Mouse (Mus musculus): ENCODE measurements around the gene Gnai2. TPM values are rescaled to one million over a fixed set of nuclear protein-coding genes. Genes with fewer than 3 reads are reported as not detected.

Gnai2 gene
- polyA plus RNA-seq, 1 experiment, result 752 TPM

- 98% methylated on average over 4 of the region's 4 CpGs for WGBS
- Histone ChIP-seq H3K27me3 (ENCODE audit: control insufficient read depth, insufficient read depth, low read length) (no peaks in the 10 kb centered on the region), H3K27ac (ENCODE audit: insufficient read depth, low read length) (no peak overlapping the region), H3K4me1 (ENCODE audit: control insufficient read depth, insufficient read depth, insufficient read length) (peaks cover 3% of the 10 kb centered on the region; the same call in 1 of the 2 replicates), H3K36me3 (ENCODE audit: control insufficient read depth, insufficient read depth, low read length) (peaks cover 57% of the 10 kb centered on the region), H3K4me3 (ENCODE audit: extremely low read depth, insufficient read depth, insufficient read length) (no peak overlapping the region)
- no peak for DNase-seq (ENCODE audit: low read depth in 1 of 2, low spot score in 2 of 2)
- no peak for TF ChIP-seq POLR2A (IDR thresholded peaks at IDR 0.05; ENCODE audit: low read depth, low read length)
- no peak for TF ChIP-seq CTCF (IDR thresholded peaks at IDR 0.05; ENCODE audit: extremely low read depth, insufficient read depth, insufficient read length, insufficient replicate concordance)
Observed at GRCm38 (mm10) chr9:107615035-107615434, 20.1 kb downstream of the Gnai2 start.

GRCm38 (mm10) chr9:107612945-107613569, 22.1 kb downstream of the Gnai2 start:
- peak overlapping the region; percentile 40 for H3K4me3 ChIP-seq (ENCODE audit: extremely low read depth, insufficient read depth, insufficient read length)
- WGBS, result 11% methylated on average over 12 of the region's 12 CpGs
- H3K36me3 ChIP-seq (ENCODE audit: control insufficient read depth, insufficient read depth, low read length), result peaks cover 38% of the 10 kb centered on the region

GRCm38 (mm10) chr9:107612191-107612944, 22.8 kb downstream of the Gnai2 start:
- Histone ChIP-seq H3K27ac (ENCODE audit: insufficient read depth, low read length) (peak overlapping the region; percentile 71), H3K4me1 (ENCODE audit: control insufficient read depth, insufficient read depth, insufficient read length) (peaks cover 3% of the 10 kb centered on the region; the same call in 1 of the 2 replicates), H3K4me3 (ENCODE audit: extremely low read depth, insufficient read depth, insufficient read length) (peak overlapping the region; percentile 40), H3K27me3 (ENCODE audit: control insufficient read depth, insufficient read depth, low read length) (no peaks in the 10 kb centered on the region), H3K36me3 (ENCODE audit: control insufficient read depth, insufficient read depth, low read length) (peaks cover 33% of the 10 kb centered on the region)
- peak; percentile 88 to 97 for DNase-seq (ENCODE audit: low read depth in 1 of 2, low spot score in 2 of 2)
- 2% methylated on average over 40 of the region's 48 CpGs for WGBS
- no peak; the same call in 1 of the 2 replicates for TF ChIP-seq POLR2A (IDR thresholded peaks at IDR 0.05; ENCODE audit: low read depth, low read length)
- TF ChIP-seq CTCF (IDR thresholded peaks at IDR 0.05; ENCODE audit: extremely low read depth, insufficient read depth, insufficient read length, insufficient replicate concordance), result peak; percentile 98

More at GRCm38 (mm10) chr9:107612945-107613569, 22.1 kb downstream of the Gnai2 start:
- no peak for TF ChIP-seq POLR2A (IDR thresholded peaks at IDR 0.05; ENCODE audit: low read depth, low read length)
- no peak for TF ChIP-seq CTCF (IDR thresholded peaks at IDR 0.05; ENCODE audit: extremely low read depth, insufficient read depth, insufficient read length, insufficient replicate concordance)
- Histone ChIP-seq H3K4me1 (ENCODE audit: control insufficient read depth, insufficient read depth, insufficient read length) (peaks cover 3% of the 10 kb centered on the region; the same call in 1 of the 2 replicates), H3K27me3 (ENCODE audit: control insufficient read depth, insufficient read depth, low read length) (no peaks in the 10 kb centered on the region), H3K27ac (ENCODE audit: insufficient read depth, low read length) (peak overlapping the region; percentile 62)
- no peak for DNase-seq (ENCODE audit: low read depth in 1 of 2, low spot score in 2 of 2)

GRCm38 (mm10) chr9:107611456-107612190, 23.5 kb downstream of the Gnai2 start:
- peaks cover 30% of the 10 kb centered on the region for H3K36me3 ChIP-seq (ENCODE audit: control insufficient read depth, insufficient read depth, low read length)
- TF ChIP-seq POLR2A (IDR thresholded peaks at IDR 0.05; ENCODE audit: low read depth, low read length) (no peak), CTCF (IDR thresholded peaks at IDR 0.05; ENCODE audit: extremely low read depth, insufficient read depth, insufficient read length, insufficient replicate concordance) (no peak)
- WGBS, result 33% methylated on average over 6 of the region's 6 CpGs
- no peaks in the 10 kb centered on the region for H3K27me3 ChIP-seq (ENCODE audit: control insufficient read depth, insufficient read depth, low read length)
- H3K4me3 ChIP-seq (ENCODE audit: extremely low read depth, insufficient read depth, insufficient read length), result no peak overlapping the region
- no peak for DNase-seq (ENCODE audit: low read depth in 1 of 2, low spot score in 2 of 2)
- H3K4me1 ChIP-seq (ENCODE audit: control insufficient read depth, insufficient read depth, insufficient read length), result peaks cover 3% of the 10 kb centered on the region; the same call in 1 of the 2 replicates
- H3K27ac ChIP-seq (ENCODE audit: insufficient read depth, low read length), result peak overlapping the region; percentile 71

- WGBS, result 90% methylated on average over 4 of the region's 4 CpGs
- Histone ChIP-seq H3K4me3 (ENCODE audit: extremely low read depth, insufficient read depth, insufficient read length) (no peak overlapping the region), H3K27ac (ENCODE audit: insufficient read depth, low read length) (no peak overlapping the region), H3K36me3 (ENCODE audit: control insufficient read depth, insufficient read depth, low read length) (peaks cover 8% of the 10 kb centered on the region), H3K4me1 (ENCODE audit: control insufficient read depth, insufficient read depth, insufficient read length) (peaks cover 3% of the 10 kb centered on the region), H3K27me3 (ENCODE audit: control insufficient read depth, insufficient read depth, low read length) (no peaks in the 10 kb centered on the region)
- no peak for DNase-seq (ENCODE audit: low read depth in 1 of 2, low spot score in 2 of 2)
- TF ChIP-seq POLR2A (IDR thresholded peaks at IDR 0.05; ENCODE audit: low read depth, low read length) (no peak), CTCF (IDR thresholded peaks at IDR 0.05; ENCODE audit: extremely low read depth, insufficient read depth, insufficient read length, insufficient replicate concordance) (no peak)
Observed at GRCm38 (mm10) chr9:107609433-107609830, 25.7 kb downstream of the Gnai2 start.

DNA sequence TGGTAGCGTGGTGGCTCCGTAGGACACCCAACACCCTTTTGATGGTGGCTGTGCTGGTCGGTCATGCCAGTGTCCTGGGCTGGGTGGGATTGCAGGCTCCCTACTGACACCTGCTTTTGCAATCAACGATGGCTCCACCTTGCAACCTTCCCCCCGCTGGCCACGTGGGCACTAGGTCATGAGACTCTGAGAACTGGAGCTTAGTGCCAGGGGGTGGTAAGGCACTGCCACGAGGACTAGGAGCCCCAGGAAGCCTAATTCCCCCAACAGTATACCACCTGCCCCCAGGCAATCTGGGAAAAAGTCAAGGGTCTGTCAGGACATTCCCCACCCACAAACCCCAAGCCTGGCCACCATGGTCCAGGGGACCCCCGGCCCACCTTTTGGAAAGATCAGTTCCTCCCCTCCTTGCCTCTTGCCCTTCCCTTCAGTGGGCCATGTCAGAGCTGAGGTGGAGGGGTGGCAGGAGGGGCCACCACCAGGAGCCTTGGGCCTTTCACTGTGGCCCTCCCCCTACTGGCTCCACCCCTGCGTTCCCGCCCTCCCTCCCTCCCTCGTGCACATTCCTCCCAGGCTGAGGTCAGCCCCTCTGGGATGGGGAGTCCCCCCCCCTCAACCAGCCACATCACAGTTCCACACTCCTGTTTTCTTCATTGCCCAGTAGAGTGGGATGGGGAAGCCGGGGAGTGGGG, 26.3 kb downstream of the Gnai2 start, which contains the start of gene Sema3b:
Sema3b (minus strand) TSS at position 489 of the 692 bp plus-strand sequence.
- no peaks in the 10 kb centered on the region for H3K27me3 ChIP-seq (ENCODE audit: control insufficient read depth, insufficient read depth, low read length)
- peaks cover 3% of the 10 kb centered on the region for H3K4me1 ChIP-seq (ENCODE audit: control insufficient read depth, insufficient read depth, insufficient read length)
- H3K36me3 ChIP-seq (ENCODE audit: control insufficient read depth, insufficient read depth, low read length), result peaks cover 4% of the 10 kb centered on the region; the same call in 1 of the 2 replicates
- WGBS, result 72% methylated on average over 12 of the region's 12 CpGs
- no peak within 1 kb of the TSS for H3K27ac ChIP-seq (ENCODE audit: insufficient read depth, low read length)
- no peak for DNase-seq (ENCODE audit: low read depth in 1 of 2, low spot score in 2 of 2)
- no peak for TF ChIP-seq POLR2A (IDR thresholded peaks at IDR 0.05; ENCODE audit: low read depth, low read length)
- TF ChIP-seq CTCF (IDR thresholded peaks at IDR 0.05; ENCODE audit: extremely low read depth, insufficient read depth, insufficient read length, insufficient replicate concordance), result no peak
- no peak within 1 kb of the TSS for H3K4me3 ChIP-seq (ENCODE audit: extremely low read depth, insufficient read depth, insufficient read length)
